Mouse (Mus musculus) monocyte, adult 5-6 weeks (primary cell): ENCODE results near the gene Apeh. TPM values are rescaled to one million over a fixed set of nuclear protein-coding genes. Genes with fewer than 3 reads are reported as not detected.
A peak's percentile ranks its signal among the peaks of the same experiment; 100 is the strongest.

Experiments
- ATAC-seq: fragments of 153-309, 156-312 bp; replicated peaks from 2 replicates; pipeline ENCODE4 v1.8.0; 2017; ENCODE audit warnings: mild to moderate bottlenecking; ENCODE audit not compliant: low TSS enrichment, insufficient number of reproducible peaks, severe bottlenecking, poor library complexity, low FRiP score
- total RNA-seq: library from RNA; stranded (forward); fragments of 200-1000, 200-491, 200-594 nt; gene quantifications from 3 replicates; pipeline ENCODE4 v1.2.3, GENCODE M21; 2017

The Apeh gene
- total RNA-seq, 1 experiment from 2014 or later: 97.2 TPM

DNA sequence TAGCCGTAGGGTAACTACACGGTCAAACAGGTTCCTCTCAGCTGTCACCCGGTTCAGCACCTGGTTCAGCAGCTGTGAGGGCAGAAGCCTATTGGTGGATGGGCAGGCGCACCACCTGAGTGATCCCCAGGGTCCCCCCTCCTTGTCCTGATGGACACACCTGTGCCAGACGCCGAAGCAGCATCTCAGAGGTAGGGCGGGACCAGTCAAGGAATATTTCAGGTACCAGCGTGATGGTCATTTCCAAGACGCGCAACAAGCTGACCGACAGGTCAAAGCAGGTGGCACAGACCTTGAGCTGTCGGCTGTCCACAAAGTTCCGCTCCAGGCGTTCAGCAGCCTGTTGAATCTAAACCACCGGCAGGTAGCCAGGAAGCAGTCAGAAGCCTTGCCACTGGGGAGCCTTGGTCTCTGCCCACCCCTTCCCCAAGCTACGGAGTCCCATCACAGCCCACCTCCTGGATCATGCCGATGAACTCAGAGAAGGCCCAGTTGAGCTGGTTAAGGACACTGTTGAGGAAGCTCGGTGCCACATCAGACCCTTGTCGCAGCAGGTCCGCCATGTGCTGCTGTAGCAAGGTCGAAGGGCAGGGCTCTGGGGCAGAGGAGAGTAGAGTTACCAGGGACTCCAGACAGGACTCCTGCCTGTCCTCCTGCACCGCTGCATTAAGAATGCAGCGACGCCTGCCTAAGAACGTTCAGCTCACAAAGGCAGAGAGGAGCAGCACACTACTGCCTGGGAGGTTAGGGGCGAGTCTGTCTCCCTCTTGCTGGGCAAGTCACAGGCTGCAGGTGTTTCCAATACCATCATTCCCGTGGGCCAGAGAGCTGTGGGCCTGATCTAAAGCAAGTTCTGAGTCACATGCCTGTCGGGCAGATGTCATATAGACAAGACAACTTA lies 37.8 kb downstream of the Apeh start:
- ATAC-seq: no peak

- ATAC-seq: no peak
Observed at GRCm38 (mm10) chr9:108055661-108056237, 38.7 kb downstream of the Apeh start.

GRCm38 (mm10) chr9:108055061-108055460 lies 39.3 kb downstream of the Apeh start:
- ATAC-seq: no peak

GRCm38 (mm10) chr9:108054331-108055040 lies 39.9 kb downstream of the Apeh start:
- no peak for ATAC-seq

DNA sequence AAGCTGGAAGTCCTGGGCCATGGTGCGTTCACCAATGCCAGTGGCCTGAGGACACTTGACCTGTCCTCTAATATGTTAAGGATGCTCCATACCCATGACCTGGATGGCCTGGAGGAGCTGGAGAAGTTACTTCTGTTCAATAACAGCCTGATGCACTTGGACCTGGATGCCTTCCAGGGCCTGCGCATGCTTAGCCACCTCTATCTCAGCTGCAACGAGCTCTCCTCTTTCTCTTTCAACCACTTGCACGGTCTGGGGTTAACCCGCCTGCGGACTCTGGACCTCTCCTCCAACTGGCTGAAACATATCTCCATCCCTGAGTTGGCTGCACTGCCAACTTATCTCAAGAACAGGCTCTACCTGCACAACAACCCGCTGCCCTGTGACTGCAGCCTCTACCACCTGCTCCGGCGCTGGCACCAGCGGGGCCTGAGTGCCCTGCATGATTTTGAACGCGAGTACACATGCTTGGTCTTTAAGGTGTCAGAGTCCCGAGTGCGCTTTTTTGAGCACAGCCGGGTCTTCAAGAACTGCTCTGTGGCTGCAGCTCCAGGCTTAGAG lies 40.7 kb downstream of the Apeh start:
- no peak for ATAC-seq

GRCm38 (mm10) chr9:108052885-108053664 lies 41.3 kb downstream of the Apeh start, which contains the start of gene Amigo3:
Gene Amigo3 (plus strand): TSS chr9:108053159.
- ATAC-seq: peak; percentile 83

- no peak for ATAC-seq
Observed at GRCm38 (mm10) chr9:108052411-108052810, 42.0 kb downstream of the Apeh start.

DNA sequence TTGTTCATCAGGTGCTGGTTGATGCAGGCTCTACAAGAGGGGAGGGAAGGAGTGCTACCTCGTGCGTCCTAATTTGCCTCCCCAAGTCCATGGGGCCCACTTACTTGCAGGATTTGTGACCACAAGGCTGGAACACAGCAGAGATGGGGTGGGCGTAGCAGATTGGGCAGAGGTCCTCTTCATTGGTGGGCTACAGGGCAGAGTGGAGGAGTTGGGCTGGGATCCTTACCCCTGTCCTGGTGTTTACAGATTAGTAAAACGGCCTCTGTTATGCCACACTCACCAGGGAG lies 42.5 kb downstream of the Apeh start:
- no peak for ATAC-seq

DNA sequence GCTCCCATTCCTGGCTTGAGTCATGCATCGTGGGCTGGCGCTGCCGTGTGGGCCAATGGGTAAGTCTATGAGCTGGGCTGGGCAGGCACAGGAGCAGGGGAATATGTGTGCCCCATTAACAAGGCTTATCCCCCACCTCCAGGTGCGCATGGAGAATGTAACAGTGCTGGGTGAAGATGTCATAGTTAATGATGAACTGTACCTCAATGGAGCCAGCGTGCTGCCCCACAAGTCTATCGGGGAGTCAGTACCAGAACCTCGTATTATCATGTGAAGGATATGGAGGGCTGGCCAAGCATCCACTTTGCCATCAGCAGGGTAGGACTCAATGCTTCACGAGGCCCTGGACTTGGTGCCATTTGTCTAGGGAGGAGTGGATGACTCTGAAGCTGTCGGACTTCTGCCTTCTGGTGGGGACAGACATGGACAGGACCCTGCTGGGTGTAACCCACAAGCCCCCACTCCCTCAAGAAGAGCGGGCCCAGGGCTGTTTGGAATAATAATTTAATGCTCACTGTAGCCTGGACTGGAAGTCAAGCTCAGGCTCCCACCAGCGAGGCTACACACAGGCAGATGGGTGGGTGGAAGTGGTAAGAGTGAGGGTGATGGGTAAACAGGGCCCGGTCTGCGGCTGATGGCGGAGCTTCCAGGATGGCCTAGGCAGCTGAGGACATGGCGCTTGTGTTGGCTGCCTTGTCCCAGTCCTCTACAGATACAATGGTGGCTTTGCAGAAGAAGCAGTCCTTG lies 43.0 kb downstream of the Apeh start:
- no peak for ATAC-seq

GRCm38 (mm10) chr9:108049561-108050251 lies 44.7 kb downstream of the Apeh start:
- ATAC-seq: no peak

DNA sequence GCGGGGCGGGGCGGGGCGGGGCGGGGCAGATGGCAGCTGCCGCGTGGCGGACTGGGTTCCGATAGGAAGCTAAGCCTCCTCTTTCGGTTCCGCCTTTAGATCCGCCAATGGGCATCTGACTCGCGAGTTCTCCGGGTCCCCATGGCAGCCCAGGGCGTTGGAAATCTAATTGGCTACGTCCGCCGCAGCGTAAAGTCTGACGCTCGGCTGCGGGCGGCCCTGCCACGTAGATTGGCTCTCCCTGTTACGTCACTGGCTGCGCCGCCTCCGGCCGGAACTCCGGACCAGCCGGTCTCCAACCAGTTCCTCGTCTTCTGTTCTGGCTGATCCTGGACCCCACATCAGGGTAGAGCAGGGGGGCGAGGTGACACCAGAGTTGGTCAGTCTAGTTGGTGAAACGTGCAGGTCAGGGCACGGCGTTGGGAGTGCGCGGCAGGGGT lies 45.4 kb downstream of the Apeh start, which contains the start of gene Gmppb:
TSS of gene Gmppb (plus strand) at position 227 of the 440 bp plus-strand sequence.
- ATAC-seq: peak; percentile 87

- ATAC-seq: no peak
Observed at GRCm38 (mm10) chr9:108048566-108048955, 45.8 kb downstream of the Apeh start.

- ATAC-seq: no peak
Observed at GRCm38 (mm10) chr9:108047601-108048565, 46.5 kb downstream of the Apeh start.

GRCm38 (mm10) chr9:108046582-108046981 lies 47.8 kb downstream of the Apeh start:
- ATAC-seq: no peak

DNA sequence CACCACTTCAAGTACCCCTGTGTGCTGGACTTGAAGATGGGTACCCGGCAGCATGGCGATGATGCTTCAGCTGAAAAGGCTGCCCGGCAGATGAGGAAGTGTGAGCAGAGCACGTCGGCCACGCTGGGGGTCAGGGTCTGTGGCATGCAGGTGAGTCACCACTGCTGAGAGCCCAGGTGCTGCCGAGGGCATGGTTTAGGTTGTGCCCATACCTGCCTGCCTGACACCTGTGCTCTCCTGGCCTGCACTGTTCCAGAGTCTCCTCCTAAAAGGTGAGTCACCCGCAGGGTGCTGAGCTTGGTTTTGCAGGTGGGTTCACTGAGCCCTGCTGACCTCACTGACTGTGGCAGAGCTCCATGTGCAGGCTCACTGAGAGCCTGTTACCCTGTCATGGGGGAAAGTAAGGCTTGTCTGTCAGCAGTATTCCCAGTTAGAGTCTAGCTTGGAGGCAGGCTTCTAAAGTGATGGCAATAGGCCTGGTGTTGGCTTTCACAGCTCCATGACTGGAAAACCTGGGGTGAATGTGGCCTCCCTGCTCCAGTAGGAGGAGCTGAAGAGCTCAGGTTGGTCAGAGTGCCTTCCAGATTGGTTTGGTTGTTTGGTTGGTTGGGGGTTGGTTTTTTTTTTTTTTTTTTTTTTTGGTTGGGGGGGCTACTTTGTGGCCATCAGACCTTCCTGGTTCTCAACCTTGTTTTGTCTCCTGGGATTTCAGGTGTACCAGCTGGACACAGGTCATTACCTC lies 49.5 kb downstream of the Apeh start:
- no peak for ATAC-seq
